Mouse (Mus musculus) spleen, adult 2 months (tissue): Measurements from ENCODE around the gene H2-M10.2.

Source experiments
- CTCF ChIP-seq: fragments of 200-500 bp; IDR thresholded peaks from 2 replicates; pipeline ENCODE4 v1.5.1; 2011; ENCODE audit warnings: mild to moderate bottlenecking, inconsistent platforms; ENCODE audit not compliant: insufficient read depth, insufficient read length, insufficient replicate concordance; ENCODE audit errors: extremely low read depth
- POLR2A ChIP-seq: fragments of 200-500 bp; IDR thresholded peaks from 2 replicates; pipeline ENCODE4 v1.6.1; 2011; ENCODE audit warnings: low read depth, low read length, inconsistent platforms

GRCm38 (mm10) chr17:36315041-36315688 lies 28.9 kb upstream of the H2-M10.2 start:
- TF ChIP-seq POLR2A (no peak), CTCF (no peak)
